Mouse (Mus musculus) liver, adult 2 months (tissue): ENCODE measurements around the gene P2rx5.

Experiments used
- CTCF ChIP-seq: fragments of 200-500 bp; IDR thresholded peaks from 2 replicates; pipeline ENCODE4 v1.5.1; 2011; ENCODE audit warnings: low read depth, low read length, control low read depth
- POLR2A ChIP-seq: fragments of 200-500 bp; IDR thresholded peaks from 2 replicates; pipeline ENCODE4 v1.6.1; 2011; ENCODE audit warnings: low read length, control low read depth; ENCODE audit not compliant: insufficient read depth; ENCODE audit errors: extremely low read depth

- TF ChIP-seq POLR2A: peak; percentile 76
- no peak for TF ChIP-seq CTCF
These were observed 16.6 kb downstream of the P2rx5 start, which contains the start of the genes Emc6 and Tax1bp3 for GRCm38 (mm10) chr11:73176608-73177508.
